Mouse (Mus musculus): Measurements from ENCODE around the gene Vmn1r34.
"Not testable (repeated sequence)": the region's sequence is repeated elsewhere in the genome, so short reads cannot be mapped to it uniquely, and the experiment has no call there.

Gene Vmn1r34

GRCm38 (mm10) chr6:66643779-66644178 lies at the start of gene Vmn1r34:
Vmn1r34 (minus strand) TSS chr6:66643879.
- no peak for DNase-seq (ENCODE audit: low spot score in 2 of 2)

DNA sequence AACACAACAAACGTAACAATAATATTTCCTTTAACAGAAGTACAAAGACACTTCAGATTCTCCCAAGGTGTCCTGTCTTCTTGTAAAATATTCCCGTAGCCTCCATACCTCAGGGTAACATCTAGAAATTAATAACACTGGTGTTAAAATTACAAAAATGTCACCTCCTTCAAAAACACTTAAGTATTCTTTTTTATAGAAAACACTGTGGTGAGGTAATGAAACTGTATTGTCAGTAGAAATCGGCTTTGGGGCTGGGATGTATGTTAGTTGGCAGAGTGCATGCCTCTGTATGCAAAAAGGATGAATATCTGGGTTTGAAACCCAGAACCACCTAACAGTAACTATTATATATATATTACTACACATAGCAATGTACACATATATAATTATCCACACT lies 42.1 kb upstream of the Vmn1r34 start, which contains the start of gene Vmn1r35:
Gene Vmn1r35, minus strand, starts transcription at position 101 of the 400 bp plus-strand sequence.
- no peak for DNase-seq (ENCODE audit: low spot score in 2 of 2)

DNA sequence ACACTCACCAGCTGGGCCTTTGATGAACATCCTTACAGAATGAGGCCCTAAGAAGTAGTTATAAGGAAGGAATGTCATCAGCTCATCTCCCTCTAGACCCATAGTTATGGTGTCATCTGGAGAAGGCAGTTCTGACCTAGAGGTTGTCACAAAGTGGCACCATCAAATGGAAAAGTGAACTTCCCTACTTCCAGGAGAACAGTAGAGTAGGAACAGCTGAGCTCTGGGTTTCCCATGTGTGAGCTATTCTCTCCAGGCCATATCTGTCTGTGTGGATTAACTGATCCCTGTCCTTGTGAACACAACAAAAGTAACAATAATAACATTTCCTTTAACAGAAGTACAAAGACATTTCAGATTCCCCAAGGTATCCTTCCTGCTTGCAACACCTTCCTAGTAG lies 25.5 kb downstream of the Vmn1r34 start, which contains the start of gene Vmn1r33:
Gene Vmn1r33, minus strand, starts transcription at position 101 of the 400 bp plus-strand sequence.
- DNase-seq (ENCODE audit: low spot score in 2 of 2): not testable (repeated sequence)

- no peak for DNase-seq (ENCODE audit: low spot score in 2 of 2)
Measured at GRCm38 (mm10) chr6:66595804-66596203, 47.9 kb downstream of the Vmn1r34 start.
